Mouse (Mus musculus) neutrophil, adult 65 days (primary cell): ENCODE measurements around the gene Defb19. TPM values are rescaled to one million over a fixed set of nuclear protein-coding genes. Genes with fewer than 3 reads are reported as not detected.

Experiments
- total RNA-seq: library from RNA; stranded (reverse); gene quantifications from 2 replicates; pipeline ENCODE4 v1.2.4, GENCODE M21; 2023

The Defb19 gene
- total RNA-seq: not detected in 2 replicates

GRCm38 (mm10) chr2:152580107-152580506 is at the start of gene Defb19:
Gene Defb19 (minus strand): TSS chr2:152580312.

GRCm38 (mm10) chr2:152626774-152627591 is 46.9 kb upstream of the Defb19 start, which contains the start of gene Rem1:
Gene Rem1 (plus strand): TSS chr2:152626951.

GRCm38 (mm10) chr2:152622953-152623352 is 42.8 kb upstream of the Defb19 start, which contains the start of gene Defb25:
Gene Defb25 (minus strand): TSS chr2:152623053.

DNA sequence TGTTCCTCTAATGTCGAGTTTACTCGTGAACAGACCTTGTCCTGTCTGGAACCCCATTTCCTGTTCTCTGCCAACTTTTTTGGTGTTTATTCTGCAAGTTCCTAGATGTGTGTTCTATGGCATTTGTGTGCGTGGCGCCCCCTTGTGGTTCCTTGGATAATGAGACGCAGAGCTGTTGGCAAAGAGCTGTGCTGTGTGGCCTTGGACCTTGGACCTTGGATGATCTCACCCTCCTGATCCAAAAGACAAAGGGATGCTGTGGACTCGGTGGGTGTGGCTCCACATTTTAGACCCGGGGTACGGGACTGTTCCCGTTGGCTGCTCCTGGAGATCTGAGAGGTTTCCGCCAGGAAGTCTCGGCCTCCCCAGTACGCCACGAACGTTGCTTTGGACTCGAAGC is 23.9 kb upstream of the Defb19 start, which contains the start of gene Defb36:
Gene Defb36 (plus strand): TSS at position 271 of the 400 bp plus-strand sequence.

GRCm38 (mm10) chr2:152599299-152599698 is 19.2 kb upstream of the Defb19 start, which contains the start of gene Defb45:
Gene Defb45 (minus strand): TSS chr2:152599399.

GRCm38 (mm10) chr2:152572114-152572794 is 7.9 kb downstream of the Defb19 start, which contains the start of gene Defb21:
Gene Defb21 (plus strand): TSS chr2:152572744.

DNA sequence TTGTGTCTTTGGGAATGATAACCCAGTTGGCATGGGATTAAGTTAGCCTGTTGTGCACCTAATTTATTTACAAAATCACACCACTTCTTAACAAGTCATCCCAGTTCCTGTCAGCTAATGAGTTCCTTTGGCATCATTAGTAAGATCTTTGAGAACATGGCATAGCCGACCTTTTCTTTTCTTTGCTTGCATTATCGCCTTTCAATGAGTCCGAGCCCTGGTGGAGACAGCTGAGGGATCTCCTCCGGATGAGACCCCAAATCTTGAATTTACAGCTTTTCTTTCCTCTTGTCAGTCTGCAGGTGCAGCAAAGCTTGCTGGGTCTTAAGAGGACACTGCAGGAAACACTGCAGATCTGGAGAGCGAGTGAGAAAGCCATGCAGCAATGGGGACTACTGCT is 11.1 kb downstream of the Defb19 start, which contains the start of gene Gm17416:
Gene Gm17416 (plus strand): TSS at position 301 of the 400 bp plus-strand sequence.

DNA sequence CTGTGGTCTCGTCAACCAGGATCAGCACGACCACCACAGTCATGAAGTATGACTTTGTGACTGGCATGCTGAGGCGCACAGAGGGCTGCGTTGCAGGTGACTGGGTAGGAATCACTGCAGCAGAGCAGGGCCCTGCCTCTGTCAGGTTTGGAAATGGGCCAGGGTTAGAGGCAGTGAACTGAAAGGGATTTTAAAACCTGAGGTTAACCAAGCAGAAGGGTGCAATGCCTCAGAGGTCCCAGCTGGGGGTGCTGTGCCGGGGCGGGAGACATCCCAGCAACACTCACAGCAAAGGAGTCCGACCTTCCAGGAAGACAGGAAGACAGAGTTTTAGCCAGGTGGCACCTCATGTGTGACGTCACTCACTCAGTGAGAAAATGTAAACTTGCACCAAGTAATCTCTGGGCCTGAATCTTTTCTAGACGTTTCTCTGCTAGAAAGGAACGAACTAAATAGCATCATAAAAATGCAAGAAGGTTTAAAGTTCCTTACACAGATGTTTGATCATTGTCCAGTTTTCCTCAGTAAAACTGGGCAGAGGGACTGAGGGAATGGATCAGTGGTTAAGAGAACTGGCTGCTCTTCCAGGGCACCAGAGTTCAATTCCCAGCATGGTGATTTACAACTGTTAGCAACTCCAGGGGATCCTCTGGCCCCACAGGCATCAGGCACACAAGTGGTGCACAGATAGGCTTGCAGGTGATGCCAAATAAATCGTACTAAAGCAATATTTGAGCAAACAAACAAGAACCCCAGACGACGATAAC is 40.0 kb downstream of the Defb19 start, which contains the start of gene Defb29:
Gene Defb29 (minus strand): TSS at position 155 of the 767 bp plus-strand sequence.

Other genes starting within 250 kb of the Defb19 start
- gene Rbck1, start 247.7 kb downstream of the Defb19 start, total RNA-seq: 72.2 and 90.2 TPM in 2 replicates
- 4.0 and 5.2 TPM in 2 replicates for gene Trib3, start 236.3 kb downstream of the Defb19 start, total RNA-seq
- not detected in 2 replicates for gene Nrsn2, start 203.7 kb downstream of the Defb19 start, total RNA-seq
- gene Sox12, start 182.2 kb downstream of the Defb19 start, total RNA-seq: 0.20 and 0.22 TPM in 2 replicates
- gene Zcchc3, start 165.3 kb downstream of the Defb19 start, total RNA-seq: 0.61 and 1.2 TPM in 2 replicates
- gene 6820408C15Rik, start 164.7 kb downstream of the Defb19 start, total RNA-seq: not detected in 2 replicates
- gene Defb23, start 115.7 kb downstream of the Defb19 start, total RNA-seq: not detected in 2 replicates
- not detected in 2 replicates for gene Defb20, start 103.2 kb downstream of the Defb19 start, total RNA-seq
- gene Defb22, start 90.2 kb downstream of the Defb19 start, total RNA-seq: not detected in 2 replicates
- not detected in 2 replicates for gene Defb26, start 68.6 kb downstream of the Defb19 start, total RNA-seq
- not detected in 2 replicates for gene Defb28, start 62.1 kb downstream of the Defb19 start, total RNA-seq
- gene Defb29, start 40.2 kb downstream of the Defb19 start, total RNA-seq: not detected in 2 replicates
- not detected in 2 replicates for gene Gm17416, start 11.0 kb downstream of the Defb19 start, total RNA-seq
- not detected in 2 replicates for gene Defb21, start 7.6 kb downstream of the Defb19 start, total RNA-seq
- gene Defb45, start 19.1 kb upstream of the Defb19 start, total RNA-seq: not detected in 2 replicates
- gene Defb36, start 24.0 kb upstream of the Defb19 start, total RNA-seq: not detected in 2 replicates
- not detected in 2 replicates for gene Defb25, start 42.7 kb upstream of the Defb19 start, total RNA-seq
- gene Rem1, start 46.6 kb upstream of the Defb19 start, total RNA-seq: 6.2 and 7.2 TPM in 2 replicates
- gene H13, start 89.1 kb upstream of the Defb19 start, total RNA-seq: 141 and 159 TPM in 2 replicates
- 17.7 and 36.2 TPM in 2 replicates for gene Mcts2, start 106.7 kb upstream of the Defb19 start, total RNA-seq
- gene Id1, start 155.9 kb upstream of the Defb19 start, total RNA-seq: 33.0 and 36.5 TPM in 2 replicates
- gene Cox4i2, start 173.9 kb upstream of the Defb19 start, total RNA-seq: not detected in 2 replicates